Mouse (Mus musculus) A20 (cell line): ENCODE data around the gene Fam174b.

ENCODE experiments used
- DNase-seq: peaks from one replicate; pipeline ENCODE4 v3.0.0-alpha.2; 2011; ENCODE audit warnings: low read depth, low spot score

The Fam174b gene

DNA sequence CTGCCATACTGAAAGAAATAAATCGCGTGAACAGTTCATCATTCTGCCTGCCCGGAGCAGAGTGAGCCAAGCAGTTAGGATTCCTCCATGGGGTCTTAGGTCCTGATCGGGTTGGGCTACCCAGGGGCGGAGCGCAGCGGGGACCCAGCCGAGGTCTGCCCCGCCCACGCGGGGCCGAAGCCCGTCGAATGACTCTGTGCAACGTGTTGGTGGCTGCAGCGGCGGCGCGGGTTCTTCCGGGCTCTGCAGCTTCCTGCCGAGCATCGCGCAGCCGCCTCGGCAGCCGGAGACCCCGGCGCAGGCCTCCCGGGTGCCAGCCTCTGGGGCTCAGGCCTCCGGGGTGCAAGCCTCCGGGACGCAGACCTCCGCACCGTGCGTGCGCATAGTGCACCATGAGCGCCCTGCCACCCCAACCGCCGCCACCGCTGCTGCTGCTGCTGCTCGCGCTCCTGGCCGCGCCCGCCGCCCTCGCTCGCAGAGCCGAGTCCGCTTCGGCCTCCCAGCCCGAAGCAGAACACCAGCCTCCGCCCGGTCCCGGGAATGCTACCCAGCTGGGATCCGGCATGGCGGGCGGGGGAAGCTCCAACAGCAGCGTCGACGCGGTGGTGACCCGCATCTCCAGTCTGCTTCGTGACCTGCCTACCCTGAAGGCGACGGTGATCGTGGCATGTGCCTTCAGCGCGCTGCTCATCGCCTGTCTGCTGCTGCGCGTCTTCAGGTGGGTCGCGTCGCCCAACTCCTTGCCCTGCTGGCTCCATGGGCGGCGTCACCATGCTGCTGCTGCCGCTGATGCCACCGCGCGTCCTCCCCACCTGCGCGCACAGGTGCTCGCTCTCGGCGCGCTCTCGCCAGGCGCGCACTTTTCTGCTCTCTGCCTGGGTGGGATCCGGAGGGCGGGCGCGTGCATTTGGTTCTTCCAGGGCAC, at the start of gene Fam174b:
Fam174b (plus strand) TSS at position 192 of the 925 bp plus-strand sequence.
- DNase-seq, result no peak

GRCm38 (mm10) chr7:73697092-73697491, 43.0 kb upstream of the Fam174b start:
- no peak for DNase-seq

- no peak for DNase-seq
Observed at GRCm38 (mm10) chr7:73704305-73704704, 35.8 kb upstream of the Fam174b start.

GRCm38 (mm10) chr7:73713506-73713905, 26.6 kb upstream of the Fam174b start:
- no peak for DNase-seq

- no peak for DNase-seq
Observed at GRCm38 (mm10) chr7:73715928-73716749, 24.0 kb upstream of the Fam174b start.

DNA sequence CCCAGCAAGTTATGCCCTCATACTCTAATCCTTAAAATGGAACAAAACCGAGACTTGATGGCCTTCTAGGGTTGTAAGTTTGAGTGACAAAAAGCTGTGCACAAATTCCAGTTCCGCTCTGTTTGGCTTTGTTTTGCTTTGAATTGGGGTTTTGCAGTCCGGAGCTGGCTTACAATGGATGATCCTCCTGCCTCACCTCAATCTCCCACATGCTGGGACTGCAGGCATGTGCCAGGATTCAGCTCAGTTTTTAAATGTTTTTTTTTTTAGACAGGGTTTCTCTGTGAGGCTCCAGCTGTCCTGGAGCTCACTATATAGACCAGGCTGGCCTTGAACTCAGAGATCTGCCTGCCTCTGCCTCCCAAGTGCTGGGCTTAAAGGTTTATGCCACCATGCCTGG, 23.3 kb upstream of the Fam174b start:
- no peak for DNase-seq

DNA sequence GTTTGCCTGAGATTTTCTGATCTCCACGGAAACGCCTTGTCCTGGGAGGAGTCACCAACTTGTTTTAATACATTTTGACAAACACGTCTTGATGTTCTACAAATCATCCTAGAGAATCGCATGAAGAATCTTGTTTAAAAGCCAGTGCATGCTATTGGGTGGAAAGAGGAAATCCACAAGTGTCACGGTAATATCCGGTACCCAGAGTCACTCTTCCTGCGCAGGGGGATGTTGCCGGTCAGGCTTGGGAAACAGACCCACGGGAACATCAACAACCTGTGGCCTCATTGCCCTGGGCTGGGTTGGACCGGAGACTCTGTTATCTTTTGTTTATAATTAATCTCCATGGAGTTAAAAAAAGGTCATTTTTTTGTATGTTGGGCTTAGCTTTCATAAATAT, 22.1 kb upstream of the Fam174b start:
- no peak for DNase-seq

GRCm38 (mm10) chr7:73718497-73719007, 21.6 kb upstream of the Fam174b start:
- no peak for DNase-seq

GRCm38 (mm10) chr7:73721046-73721445, 19.1 kb upstream of the Fam174b start:
- no peak for DNase-seq

GRCm38 (mm10) chr7:73721764-73722163, 18.3 kb upstream of the Fam174b start:
- DNase-seq, result no peak

DNA sequence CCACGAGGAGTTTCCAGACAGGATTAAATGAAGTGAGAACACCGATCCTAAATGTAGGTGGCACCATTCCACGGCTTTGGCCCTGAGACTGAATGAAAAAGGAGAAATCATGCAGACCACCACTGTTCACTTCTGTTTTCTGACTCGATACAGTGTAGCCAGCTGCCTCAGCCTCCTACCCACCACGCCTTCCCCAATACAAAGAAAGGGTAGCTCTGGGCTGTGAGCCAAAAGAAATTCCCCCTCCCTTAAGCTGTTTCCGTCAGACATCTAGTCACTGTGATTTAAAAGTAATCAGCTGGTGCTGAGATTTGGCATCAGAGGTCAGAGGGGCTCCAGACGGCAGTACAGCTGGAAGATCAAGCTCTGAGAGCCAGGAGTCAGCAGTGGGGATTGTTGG, 10.2 kb upstream of the Fam174b start:
- no peak for DNase-seq

- DNase-seq, result no peak
Observed at GRCm38 (mm10) chr7:73730430-73731022, 9.6 kb upstream of the Fam174b start.

DNA sequence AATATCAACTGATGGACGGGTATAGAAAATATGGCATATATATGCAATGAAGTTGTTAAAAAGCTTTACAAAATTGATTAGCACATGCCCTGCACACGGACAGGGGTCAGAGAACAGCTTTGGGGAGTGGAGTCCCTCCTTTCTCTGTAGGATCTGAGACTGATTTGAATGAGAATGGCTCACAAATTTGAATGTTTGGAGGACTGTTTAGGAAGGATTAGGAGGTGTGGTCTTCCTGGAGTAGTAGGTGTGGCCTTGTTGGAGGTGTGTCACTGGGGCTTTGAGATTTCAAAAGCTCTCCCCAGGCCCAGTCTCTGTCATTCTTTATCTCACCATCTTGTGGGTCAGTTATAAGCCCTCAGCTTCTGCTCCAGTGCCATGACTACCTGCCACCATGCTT, 4.1 kb upstream of the Fam174b start:
- no peak for DNase-seq

DNA sequence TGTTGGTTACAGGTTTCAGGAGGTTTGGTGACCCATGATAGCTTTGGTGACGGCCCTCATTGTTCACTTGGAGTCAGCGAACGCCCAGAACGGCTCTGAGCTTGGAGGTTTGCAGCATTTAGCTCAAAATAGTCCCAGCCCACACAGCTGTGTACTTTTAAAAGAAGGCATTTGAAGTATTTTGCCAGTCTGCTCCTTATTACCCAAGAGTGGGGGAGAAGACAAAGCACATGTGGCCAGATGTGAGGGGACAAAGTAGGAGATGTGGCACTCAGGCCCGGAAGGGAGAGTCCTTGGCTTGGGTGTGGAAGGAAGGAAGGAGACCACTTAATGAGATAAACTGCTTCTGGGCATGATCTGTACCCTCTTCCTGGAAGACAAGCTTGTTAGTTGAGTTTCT, 1.3 kb downstream of the Fam174b start:
- no peak for DNase-seq

GRCm38 (mm10) chr7:73741841-73742240, 1.7 kb downstream of the Fam174b start:
- DNase-seq, result no peak

GRCm38 (mm10) chr7:73743144-73743543, 3.0 kb downstream of the Fam174b start:
- DNase-seq, result no peak

DNA sequence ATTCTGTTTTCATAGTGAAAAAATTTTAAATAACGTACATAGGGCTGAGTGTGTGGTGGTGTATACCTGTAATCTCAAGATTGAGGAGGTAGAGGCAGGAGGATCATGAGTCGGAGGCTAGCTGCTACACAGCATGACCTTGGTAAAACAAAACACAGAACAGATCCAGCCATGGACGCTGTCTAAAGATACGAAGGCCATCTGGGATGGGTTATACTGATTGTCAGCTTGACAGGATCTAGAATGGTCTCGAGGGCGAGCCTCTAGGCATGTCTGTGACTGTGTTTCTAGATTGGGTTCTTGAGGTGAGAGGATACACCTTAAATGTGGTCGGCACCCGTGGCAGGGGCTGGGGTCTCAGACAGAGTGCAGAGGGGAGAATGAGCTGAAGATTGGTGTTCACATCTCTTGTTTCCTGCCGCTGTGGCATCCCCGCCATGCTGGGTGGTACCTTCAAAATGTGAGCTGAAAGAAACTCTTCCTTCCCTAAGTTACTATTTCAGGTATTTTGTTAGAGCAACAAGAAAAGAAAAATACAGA, 3.8 kb downstream of the Fam174b start:
- no peak for DNase-seq

DNA sequence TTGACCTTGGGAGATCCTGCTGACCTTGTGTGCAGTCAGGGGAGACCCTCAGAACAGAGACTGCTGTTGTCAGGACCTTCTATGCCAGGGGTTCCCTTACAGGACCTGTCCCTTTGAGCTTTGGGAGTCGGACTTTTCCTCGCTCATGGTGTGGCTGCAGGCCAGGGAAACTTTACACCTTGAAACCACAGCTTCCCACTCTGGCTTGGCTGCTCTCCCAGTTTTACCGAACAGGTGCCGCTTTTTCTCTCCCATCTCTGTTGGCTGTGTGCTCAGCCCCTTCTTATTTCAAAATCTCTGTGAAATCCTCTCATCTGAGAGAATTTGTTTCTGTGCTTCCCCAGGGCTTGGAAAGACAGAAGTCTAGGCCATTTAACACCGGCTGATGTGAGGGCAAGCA, 5.8 kb downstream of the Fam174b start:
- no peak for DNase-seq

- DNase-seq, result no peak
Observed at GRCm38 (mm10) chr7:73746836-73747235, 6.7 kb downstream of the Fam174b start.

DNA sequence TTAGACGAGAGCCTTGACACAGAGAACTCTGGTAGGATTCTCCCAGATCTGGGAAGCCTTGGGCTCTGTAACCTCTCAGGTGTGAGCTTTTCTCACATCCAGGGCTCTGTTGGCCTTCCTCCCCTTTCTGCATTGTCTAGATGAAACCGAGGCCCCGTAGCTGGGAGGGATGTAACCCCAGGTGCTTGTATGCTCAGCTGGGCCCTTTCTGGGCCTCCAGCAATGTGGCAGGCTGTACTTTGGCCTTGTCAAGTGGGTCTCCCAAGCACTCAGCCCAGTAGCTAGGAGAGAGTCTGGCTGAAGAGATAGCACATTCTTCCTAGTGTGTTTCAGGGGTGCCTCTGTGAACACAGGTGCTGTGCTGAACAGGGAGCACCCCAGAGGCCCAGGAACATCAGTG, 7.4 kb downstream of the Fam174b start:
- DNase-seq, result no peak

DNA sequence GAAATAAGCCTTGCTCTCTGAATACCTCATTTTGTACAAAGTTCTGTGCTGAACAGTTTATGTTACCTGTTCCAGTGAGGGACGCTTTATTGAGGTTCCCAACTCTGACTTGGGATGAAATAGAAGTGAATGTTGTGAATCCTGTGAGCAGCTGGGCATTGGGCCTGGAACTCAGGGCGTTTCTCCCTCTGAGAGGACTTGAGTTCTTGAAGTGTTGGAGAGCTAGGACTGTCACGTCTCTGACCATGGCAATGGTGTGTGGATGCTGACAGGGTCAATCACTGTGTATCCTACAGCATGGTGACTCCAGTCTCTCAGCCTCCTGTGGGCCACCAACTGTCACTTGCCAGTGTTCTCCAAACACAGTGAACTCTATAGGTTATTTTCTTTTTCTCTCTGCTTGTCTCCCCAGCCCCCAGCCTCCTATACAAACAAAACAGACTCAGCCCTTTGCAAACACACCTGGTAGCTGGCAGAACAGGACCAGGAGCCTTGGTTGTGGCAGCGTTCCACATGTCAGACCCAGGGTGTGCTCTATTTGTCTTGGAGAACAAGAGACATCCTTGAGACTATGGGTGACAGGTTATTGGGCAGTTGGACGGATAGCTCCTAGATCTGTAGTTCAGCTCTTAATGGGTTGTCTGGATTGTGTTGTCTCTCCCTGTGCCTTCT, 8.5 kb downstream of the Fam174b start:
- DNase-seq, result no peak
